In the genomic region with DNA sequence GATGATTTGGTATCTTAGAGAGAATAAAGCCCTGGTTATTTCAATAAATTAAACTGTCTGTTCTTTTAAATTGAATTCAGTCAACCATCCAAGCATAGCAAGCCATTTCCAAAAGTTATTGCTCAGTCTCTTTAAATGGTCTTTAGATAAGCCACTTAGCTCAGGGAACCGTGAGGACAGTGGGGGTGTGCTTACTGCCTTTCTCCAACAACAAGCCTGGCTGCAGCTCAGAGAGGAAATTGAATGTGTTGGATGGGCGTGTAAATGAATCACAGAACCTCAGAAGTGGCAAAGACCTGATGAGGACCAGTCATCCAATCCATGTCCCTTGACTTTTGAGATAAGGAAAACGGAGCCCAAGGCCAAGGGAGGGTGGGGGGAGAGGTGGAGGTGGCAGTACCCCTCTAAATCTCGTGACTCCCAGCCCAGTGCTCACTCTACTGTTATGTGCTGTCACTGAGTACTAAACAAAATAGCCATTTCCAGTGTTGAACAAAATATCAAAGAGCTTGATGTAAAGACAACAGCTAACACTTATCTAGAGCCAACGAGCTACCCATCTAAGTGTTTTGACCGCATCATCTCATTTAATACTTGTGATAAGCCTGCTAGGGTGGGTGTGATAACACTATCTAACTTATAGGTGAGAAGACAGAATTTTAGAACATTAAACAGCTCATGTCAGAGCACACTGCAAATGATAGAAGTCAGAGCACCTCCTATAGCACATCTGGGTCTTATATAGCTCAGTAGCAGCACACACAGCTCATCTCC, we compare ENCODE assay signal across 30 mouse cellular contexts.
A peak's percentile ranks its signal among the peaks of the same experiment; 100 is the strongest.
DNase-seq lines count a peak whose midpoint lies in the region; ATAC-seq lines count a peak whose summit lies in the region.
"Had no signal": no experiment of that assay in that cellular context is flagged by ENCODE, and none has a peak within 500 bp of the region (broad histone marks: within the 10 kb centered on the region; RNA-seq: fewer than 3 reads in every experiment).

No protein-coding gene starts in this region.

- peak; percentile 30; the same call in 1 of the 2 replicates for ATAC-seq in forebrain, embryonic 12.5 days (ENCODE audit: low FRiP score)
- ATAC-seq in forebrain, embryonic 15.5 days (replicated peaks), result no peak
- ATAC-seq in midbrain, embryonic 13.5 days, result peak; percentile 45; the same call in 1 of the 2 replicates
- no peak for ATAC-seq in midbrain, embryonic 16.5 days
- ATAC-seq in midbrain, embryonic 14.5 days (ENCODE audit: low FRiP score, low TSS enrichment), result no peak
- no peak for ATAC-seq in cerebellum, adult (ENCODE audit: insufficient number of reproducible peaks, low FRiP score, low TSS enrichment)
- ATAC-seq: forebrain, embryonic 14.5 days; inflammation-experienced regulatory T-cells, adult 6 months; lung, postnatal 0 days had no signal

- no peak overlapping the region for H3K27ac ChIP-seq in forebrain, embryonic 12.5 days
- H3K27ac ChIP-seq in forebrain, embryonic 15.5 days (replicated peaks), result no peak overlapping the region
- H3K27ac ChIP-seq in midbrain, embryonic 13.5 days, result no peak overlapping the region
- no peak overlapping the region for H3K27ac ChIP-seq in midbrain, embryonic 16.5 days (ENCODE audit: low read length)
- H3K27ac ChIP-seq in midbrain, embryonic 14.5 days (replicated peaks; ENCODE audit: low read depth, low read length), result no peak overlapping the region
- H3K27ac ChIP-seq: embryonic facial prominence, embryonic 15.5 days; gastrocnemius, adult 2 months; hindbrain, embryonic 15.5 days; stomach, postnatal 0 days had no signal

- no peak overlapping the region for H3K4me2 ChIP-seq in forebrain, embryonic 12.5 days
- H3K4me2 ChIP-seq in forebrain, embryonic 15.5 days (replicated peaks), result no peak overlapping the region
- no peak overlapping the region for H3K4me2 ChIP-seq in midbrain, embryonic 13.5 days (replicated peaks)
- no peak overlapping the region for H3K4me2 ChIP-seq in midbrain, embryonic 16.5 days (ENCODE audit: low read length)
- H3K4me2 ChIP-seq in midbrain, embryonic 14.5 days (ENCODE audit: low read length), result no peak overlapping the region
- H3K4me2 ChIP-seq: embryonic facial prominence, embryonic 15.5 days; heart, embryonic 11.5 days; hindbrain, embryonic 15.5 days had no signal

- H3K27me3 ChIP-seq in forebrain, embryonic 12.5 days, result no peaks in the 10 kb centered on the region
- no peaks in the 10 kb centered on the region for H3K27me3 ChIP-seq in forebrain, embryonic 15.5 days
- no peaks in the 10 kb centered on the region for H3K27me3 ChIP-seq in midbrain, embryonic 13.5 days
- no peaks in the 10 kb centered on the region for H3K27me3 ChIP-seq in midbrain, embryonic 16.5 days (ENCODE audit: control insufficient read depth, insufficient read depth, low read depth, low read length)
- no peaks in the 10 kb centered on the region for H3K27me3 ChIP-seq in midbrain, embryonic 14.5 days (ENCODE audit: control insufficient read depth, insufficient read depth, low read length)
- H3K27me3 ChIP-seq: embryonic facial prominence, embryonic 15.5 days; hindbrain, embryonic 15.5 days had no signal

- H3K4me1 ChIP-seq in forebrain, embryonic 12.5 days, result peaks cover 3% of the 10 kb centered on the region; the same call in 1 of the 2 replicates
- 0 out of 2 replicates have a peak, but pooled peaks cover 3% of the 10 kb centered on the region for H3K4me1 ChIP-seq in forebrain, embryonic 15.5 days
- no peaks in the 10 kb centered on the region for H3K4me1 ChIP-seq in midbrain, embryonic 13.5 days (replicated peaks)
- H3K4me1 ChIP-seq in midbrain, embryonic 16.5 days (ENCODE audit: control insufficient read depth, insufficient read depth, low read length), result no peaks in the 10 kb centered on the region
- H3K4me1 ChIP-seq in midbrain, embryonic 14.5 days (ENCODE audit: control insufficient read depth, insufficient read depth, low read length), result no peaks in the 10 kb centered on the region
- H3K4me1 ChIP-seq: embryonic facial prominence, embryonic 15.5 days; hindbrain, embryonic 15.5 days; megakaryocyte, embryonic 14.5 days had no signal

- WGBS in forebrain, embryonic 12.5 days, result 51% methylated on average over 6 of the region's 6 CpGs
- 45% methylated on average over 6 of the region's 6 CpGs for WGBS in forebrain, embryonic 15.5 days
- 53% methylated on average over 6 of the region's 6 CpGs for WGBS in midbrain, embryonic 13.5 days
- 48% methylated on average over 6 of the region's 6 CpGs for WGBS in midbrain, embryonic 16.5 days
- 54% methylated on average over 6 of the region's 6 CpGs for WGBS in midbrain, embryonic 14.5 days

- H3K9me3 ChIP-seq in forebrain, embryonic 12.5 days, result no peaks in the 10 kb centered on the region
- no peaks in the 10 kb centered on the region for H3K9me3 ChIP-seq in forebrain, embryonic 15.5 days
- no peaks in the 10 kb centered on the region for H3K9me3 ChIP-seq in midbrain, embryonic 13.5 days
- H3K9me3 ChIP-seq in midbrain, embryonic 16.5 days (replicated peaks; ENCODE audit: control insufficient read depth, low read length, poor library complexity, severe bottlenecking), result no peaks in the 10 kb centered on the region
- H3K9me3 ChIP-seq in midbrain, embryonic 14.5 days (ENCODE audit: control insufficient read depth, low read length), result no peaks in the 10 kb centered on the region
- H3K9me3 ChIP-seq: embryonic facial prominence, embryonic 15.5 days; hindbrain, embryonic 15.5 days; megakaryocyte, embryonic 14.5 days had no signal

- no peak overlapping the region for H3K4me3 ChIP-seq in forebrain, embryonic 12.5 days (replicated peaks)
- no peak overlapping the region for H3K4me3 ChIP-seq in forebrain, embryonic 15.5 days
- H3K4me3 ChIP-seq in midbrain, embryonic 13.5 days (replicated peaks), result no peak overlapping the region
- H3K4me3 ChIP-seq in midbrain, embryonic 16.5 days (ENCODE audit: low read depth, low read length), result no peak overlapping the region
- no peak overlapping the region for H3K4me3 ChIP-seq in midbrain, embryonic 14.5 days (replicated peaks; ENCODE audit: low read depth, low read length)
- H3K4me3 ChIP-seq: embryonic facial prominence, embryonic 15.5 days; gastrocnemius, adult 2 months; hindbrain, embryonic 15.5 days; megakaryocyte, embryonic 14.5 days had no signal

- H3K9ac ChIP-seq in forebrain, embryonic 12.5 days, result no peak overlapping the region
- no peak overlapping the region for H3K9ac ChIP-seq in forebrain, embryonic 15.5 days (replicated peaks)
- H3K9ac ChIP-seq in midbrain, embryonic 13.5 days (replicated peaks), result no peak overlapping the region
- H3K9ac ChIP-seq in midbrain, embryonic 16.5 days (ENCODE audit: low read depth, low read length), result no peak overlapping the region
- H3K9ac ChIP-seq in midbrain, embryonic 14.5 days (replicated peaks; ENCODE audit: low read length), result no peak overlapping the region
- H3K9ac ChIP-seq: embryonic facial prominence, embryonic 15.5 days; hindbrain, embryonic 15.5 days had no signal

- H3K36me3 ChIP-seq in forebrain, embryonic 12.5 days (replicated peaks), result 0 out of 2 replicates have a peak, but pooled peaks cover 3% of the 10 kb centered on the region
- 0 out of 2 replicates have a peak, but pooled peaks cover 8% of the 10 kb centered on the region for H3K36me3 ChIP-seq in forebrain, embryonic 15.5 days
- peaks cover 15% of the 10 kb centered on the region; the same call in 1 of the 2 replicates for H3K36me3 ChIP-seq in midbrain, embryonic 13.5 days
- peaks cover 2% of the 10 kb centered on the region; the same call in 1 of the 2 replicates for H3K36me3 ChIP-seq in midbrain, embryonic 16.5 days (ENCODE audit: control insufficient read depth, insufficient read depth, low read length)
- 0 out of 2 replicates have a peak, but pooled peaks cover 3% of the 10 kb centered on the region for H3K36me3 ChIP-seq in midbrain, embryonic 14.5 days (ENCODE audit: control insufficient read depth, insufficient read depth, low read length)
- H3K36me3 ChIP-seq: embryonic facial prominence, embryonic 15.5 days; hindbrain, embryonic 15.5 days had no signal

- peak; percentile 8 for DNase-seq in midbrain, embryonic 14.5 days
- DNase-seq in embryo, embryonic 11 days, result no peak
- DNase-seq: adrenal gland, postnatal 25 days; cerebellum, adult 8-10 months; cerebellum, postnatal 25 days; gastrocnemius, adult 2 months; gastrocnemius, postnatal 36 days; heart, adult 18-20 months; heart, postnatal 4 days; kidney, adult 11 months; kidney, postnatal 25 days; liver; lung, adult 18-20 months; lung, postnatal 4 days; right cerebral cortex, postnatal 4 days; thymus, adult 2 months; thymus, postnatal 36 days had no signal

Comparison
In these comparisons a context has a peak if more than half of its experiments do, and no peak if none do; other contexts are left out.
1. ATAC-seq: peak in forebrain, embryonic 12.5 days (single experiment) and midbrain, embryonic 13.5 days (single experiment); none in forebrain, embryonic 15.5 days (single experiment), midbrain, embryonic 16.5 days (single experiment), midbrain, embryonic 14.5 days (single experiment) and cerebellum, adult (single experiment).